In the genomic region with DNA sequence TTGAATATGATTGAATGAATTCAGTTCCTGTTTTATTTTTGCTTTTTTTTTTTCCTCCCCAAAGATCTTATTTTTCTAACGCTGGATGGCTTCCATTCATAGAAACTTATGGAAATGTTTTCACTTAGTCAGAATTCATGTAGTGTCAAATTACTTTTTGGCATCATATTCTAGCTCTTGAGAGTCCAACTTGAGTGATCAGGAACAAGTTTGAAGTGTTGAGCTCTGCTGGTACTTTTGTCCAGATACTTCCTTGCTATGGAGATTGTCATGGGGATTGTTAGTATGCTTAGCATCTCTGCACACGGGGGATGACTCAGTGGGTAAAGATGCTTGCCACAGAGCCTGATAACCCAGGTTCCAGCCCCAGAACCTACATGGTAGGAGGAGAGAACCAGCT, we compare ENCODE assay signal across 25 mouse cellular contexts.
A peak's percentile ranks its signal among the peaks of the same experiment; 100 is the strongest.
DNase-seq lines count a peak whose midpoint lies in the region; ATAC-seq and TF ChIP-seq lines count a peak whose summit lies in the region.
"Had no signal": no experiment of that assay in that cellular context is flagged by ENCODE, and none has a peak within 500 bp of the region (broad histone marks: within the 10 kb centered on the region; RNA-seq: fewer than 3 reads in every experiment).

No protein-coding gene starts in this region.

- H3K27me3 ChIP-seq in heart, postnatal 0 days (ENCODE audit: control insufficient read depth, insufficient read depth, low read length), result no peaks in the 10 kb centered on the region
- H3K27me3 ChIP-seq in lung, postnatal 0 days (replicated peaks; ENCODE audit: insufficient read depth, low read length), result no peaks in the 10 kb centered on the region
- H3K27me3 ChIP-seq: embryonic facial prominence, embryonic 15.5 days; intestine, embryonic 15.5 days had no signal

- TF ChIP-seq CTCF in heart, postnatal 0 days (IDR thresholded peaks at IDR 0.05; ENCODE audit: low read depth), result no peak
- TF ChIP-seq CTCF in lung, postnatal 0 days (IDR thresholded peaks at IDR 0.05), result no peak
- no peak for TF ChIP-seq CTCF in lung, adult 2 months (IDR thresholded peaks at IDR 0.05; ENCODE audit: insufficient read depth, low read length)

- TF ChIP-seq POLR2A in lung, adult 2 months (IDR thresholded peaks at IDR 0.05; ENCODE audit: borderline replicate concordance, extremely low read depth, low read depth, low read length), result no peak

- no peak for ATAC-seq in heart, postnatal 0 days (ENCODE audit: insufficient read depth, low read depth)
- no peak for ATAC-seq in lung, postnatal 0 days
- no peak for ATAC-seq in megakaryocyte-erythroid progenitor cell, adult 5-6 weeks (replicated peaks; ENCODE audit: low FRiP score, low TSS enrichment, poor library complexity, severe bottlenecking)
- ATAC-seq: forebrain, embryonic 14.5 days; hindbrain, embryonic 16.5 days; intestine, embryonic 15.5 days had no signal

- no peaks in the 10 kb centered on the region for H3K36me3 ChIP-seq in heart, postnatal 0 days (replicated peaks; ENCODE audit: control insufficient read depth, insufficient read depth, low read length)
- no peaks in the 10 kb centered on the region for H3K36me3 ChIP-seq in lung, postnatal 0 days (ENCODE audit: insufficient read depth, low read length)
- H3K36me3 ChIP-seq: embryonic facial prominence, embryonic 15.5 days; heart, embryonic 10.5 days; heart, embryonic 13.5 days; hindbrain, embryonic 10.5 days; hindbrain, embryonic 13.5 days; intestine, embryonic 15.5 days had no signal

- no peaks in the 10 kb centered on the region for H3K4me1 ChIP-seq in heart, postnatal 0 days (ENCODE audit: control insufficient read depth, insufficient read depth)
- no peaks in the 10 kb centered on the region for H3K4me1 ChIP-seq in lung, postnatal 0 days (ENCODE audit: insufficient read depth, low read depth, low read length)
- H3K4me1 ChIP-seq in lung, adult 2 months (ENCODE audit: control insufficient read depth, insufficient read depth, low read length), result no peaks in the 10 kb centered on the region
- H3K4me1 ChIP-seq: embryonic facial prominence, embryonic 15.5 days; heart, embryonic 10.5 days; heart, embryonic 13.5 days; hindbrain, embryonic 10.5 days; hindbrain, embryonic 13.5 days; intestine, embryonic 15.5 days had no signal

- whole genome bisulfite sequencing in heart, postnatal 0 days, result 43% methylated on average over 2 of the region's 2 CpGs
- 43% methylated on average over 2 of the region's 2 CpGs for WGBS in lung, postnatal 0 days
- WGBS in lung, adult 2 months, result 53% methylated on average over 2 of the region's 2 CpGs

- peak; percentile 31 for DNase-seq in heart, postnatal 0 days (ENCODE audit: low spot score)
- no peak for DNase-seq in heart, postnatal 10 days
- peak; percentile 50 for DNase-seq in lung, postnatal 0 days (ENCODE audit: low spot score)
- no peak for DNase-seq in lung, adult 2 months
- DNase-seq in NIH3T3 (ENCODE audit: low read depth), result peak; percentile 51
- DNase-seq in gastrocnemius, postnatal 14 days, result no peak
- DNase-seq: adrenal gland, adult 8-10 months; adrenal gland, postnatal 25 days; cerebellum, adult 11-12 months; cerebellum, adult 8-10 months; cerebellum, postnatal 10 days; cerebellum, postnatal 36 days; embryo, embryonic 11 days; gastrocnemius, postnatal 36 days; heart, adult 2 months; heart, postnatal 36 days had no signal

- no peak overlapping the region for H3K4me3 ChIP-seq in heart, postnatal 0 days (ENCODE audit: low read depth, low read length)
- H3K4me3 ChIP-seq in lung, postnatal 0 days (ENCODE audit: low read depth, low read length), result no peak overlapping the region
- H3K4me3 ChIP-seq in lung, adult 2 months (replicated peaks; ENCODE audit: extremely low read depth, low read depth, low read length), result no peak overlapping the region
- H3K4me3 ChIP-seq: embryonic facial prominence, embryonic 15.5 days; heart, adult 2 months; heart, embryonic 10.5 days; heart, embryonic 13.5 days; hindbrain, embryonic 10.5 days; hindbrain, embryonic 13.5 days; intestine, embryonic 15.5 days had no signal

- no peak overlapping the region for H3K9ac ChIP-seq in heart, postnatal 0 days (replicated peaks; ENCODE audit: low read depth, low read length)
- no peak overlapping the region for H3K9ac ChIP-seq in lung, postnatal 0 days (replicated peaks; ENCODE audit: low read depth)
- H3K9ac ChIP-seq: embryonic facial prominence, embryonic 15.5 days; heart, embryonic 13.5 days; hindbrain, embryonic 13.5 days; intestine, embryonic 15.5 days had no signal

- H3K27ac ChIP-seq in heart, postnatal 0 days (ENCODE audit: low read depth), result no peak overlapping the region
- no peak overlapping the region for H3K27ac ChIP-seq in lung, postnatal 0 days (ENCODE audit: low read length)
- H3K27ac ChIP-seq: embryonic facial prominence, embryonic 15.5 days; heart, adult 2 months; heart, embryonic 10.5 days; heart, embryonic 13.5 days; hindbrain, embryonic 10.5 days; hindbrain, embryonic 13.5 days; intestine, embryonic 15.5 days had no signal

- no peak overlapping the region for H3K4me2 ChIP-seq in heart, postnatal 0 days (ENCODE audit: low read depth, low read length)
- H3K4me2 ChIP-seq in lung, postnatal 0 days (replicated peaks; ENCODE audit: low read depth, low read length), result no peak overlapping the region
- H3K4me2 ChIP-seq: embryonic facial prominence, embryonic 15.5 days; heart, embryonic 13.5 days; hindbrain, embryonic 13.5 days; intestine, embryonic 15.5 days had no signal

- H3K9me3 ChIP-seq in heart, postnatal 0 days (replicated peaks; ENCODE audit: control insufficient read depth, low read length), result no peaks in the 10 kb centered on the region
- no peaks in the 10 kb centered on the region for H3K9me3 ChIP-seq in lung, postnatal 0 days (ENCODE audit: low read length)
- H3K9me3 ChIP-seq: embryonic facial prominence, embryonic 15.5 days; heart, embryonic 10.5 days; heart, embryonic 13.5 days; hindbrain, embryonic 10.5 days; hindbrain, embryonic 13.5 days; intestine, embryonic 15.5 days had no signal

- TF ChIP-seq EP300 in heart, postnatal 0 days (IDR thresholded peaks at IDR 0.05; ENCODE audit: low read depth), result no peak
- TF ChIP-seq EP300 in lung, postnatal 0 days (IDR thresholded peaks at IDR 0.05), result no peak

- intact Hi-C loops in heart, postnatal 10 days (cut with DNase I), result loop anchor here (10.0 kb wide), 1 partner anchor 595 kb away; no protein-coding TSS in a partner anchor
- intact Hi-C loops in gastrocnemius, postnatal 14 days (cut with DNase I; ENCODE audit: low total_unique reads), result loop anchor here (5.0 kb wide), 1 partner anchor 123 kb away; no protein-coding TSS in a partner anchor

Comparison
In these comparisons a context has a peak if more than half of its experiments do, and no peak if none do; other contexts are left out.
1. DNase-seq: peak in heart, postnatal 0 days (single experiment), lung, postnatal 0 days (single experiment) and NIH3T3 (single experiment); none in heart, postnatal 10 days (0 of 2), lung, adult 2 months (single experiment) and gastrocnemius, postnatal 14 days (single experiment).